Mouse (Mus musculus): ENCODE results near the gene Kirrel2. TPM values are rescaled to one million over a fixed set of nuclear protein-coding genes. Genes with fewer than 3 reads are reported as not detected.

Gene Kirrel2
- total and polyA plus RNA-seq, 2 experiments from 2014 or later = 0.43 to 4.9 TPM

- ATAC-seq (ENCODE audit: low FRiP score) (no peak), DNase-seq (ENCODE audit: low spot score) (no peak)
- no peak for TF ChIP-seq CTCF (IDR thresholded peaks at IDR 0.05)
- Histone ChIP-seq H3K9me3 (ENCODE audit: low read length) (no peaks in the 10 kb centered on the region), H3K36me3 (ENCODE audit: insufficient read depth, low read length) (peaks cover 21% of the 10 kb centered on the region), H3K4me2 (ENCODE audit: low read depth, low read length, poor library complexity, severe bottlenecking) (peak overlapping the region; percentile 81), H3K4me3 (ENCODE audit: low read depth, low read length) (peak overlapping the region; percentile 50), H3K9ac (replicated peaks; ENCODE audit: low read length, poor library complexity, severe bottlenecking) (peak overlapping the region; percentile 69), H3K27ac (ENCODE audit: low read depth, low read length) (peak overlapping the region; percentile 69), H3K4me1 (ENCODE audit: insufficient read depth, low read length) (no peaks in the 10 kb centered on the region; the same call in 1 of the 2 replicates), H3K27me3 (ENCODE audit: insufficient read depth, low read length) (no peaks in the 10 kb centered on the region)
- WGBS = 9% methylated on average over 9 of the region's 9 CpGs
These were observed 34.9 kb downstream of the Kirrel2 start for GRCm38 (mm10) chr7:30422560-30422959.

GRCm38 (mm10) chr7:30421890-30422435, 35.5 kb downstream of the Kirrel2 start:
- Histone ChIP-seq H3K27ac (ENCODE audit: low read depth, low read length) (peak overlapping the region; percentile 69), H3K4me2 (ENCODE audit: low read depth, low read length, poor library complexity, severe bottlenecking) (peak overlapping the region; percentile 81), H3K4me3 (ENCODE audit: low read depth, low read length) (peak overlapping the region; percentile 50), H3K36me3 (ENCODE audit: insufficient read depth, low read length) (peaks cover 16% of the 10 kb centered on the region), H3K4me1 (ENCODE audit: insufficient read depth, low read length) (no peaks in the 10 kb centered on the region; the same call in 1 of the 2 replicates), H3K9me3 (ENCODE audit: low read length) (no peaks in the 10 kb centered on the region), H3K9ac (replicated peaks; ENCODE audit: low read length, poor library complexity, severe bottlenecking) (peak overlapping the region; percentile 69), H3K27me3 (ENCODE audit: insufficient read depth, low read length) (no peaks in the 10 kb centered on the region)
- WGBS = under 1% methylated on average over 45 of the region's 45 CpGs
- ATAC-seq (ENCODE audit: low FRiP score) (peak; percentile 91), DNase-seq (ENCODE audit: low spot score) (peak; percentile 93)
- TF ChIP-seq CTCF (IDR thresholded peaks at IDR 0.05) = no peak

GRCm38 (mm10) chr7:30421175-30421889, 36.2 kb downstream of the Kirrel2 start, which contains the start of gene Nfkbid:
Nfkbid (plus strand) TSS chr7:30421732.
- Histone ChIP-seq H3K4me3 (ENCODE audit: low read depth, low read length) (peak within 1 kb of the TSS; percentile 50), H3K9me3 (ENCODE audit: low read length) (no peaks in the 10 kb centered on the region), H3K27ac (ENCODE audit: low read depth, low read length) (peak within 1 kb of the TSS; percentile 69), H3K27me3 (ENCODE audit: insufficient read depth, low read length) (no peaks in the 10 kb centered on the region), H3K9ac (replicated peaks; ENCODE audit: low read length, poor library complexity, severe bottlenecking) (peak within 1 kb of the TSS; percentile 69), H3K36me3 (ENCODE audit: insufficient read depth, low read length) (peaks cover 12% of the 10 kb centered on the region), H3K4me2 (ENCODE audit: low read depth, low read length, poor library complexity, severe bottlenecking) (peak within 1 kb of the TSS; percentile 81), H3K4me1 (ENCODE audit: insufficient read depth, low read length) (no peaks in the 10 kb centered on the region; the same call in 1 of the 2 replicates)
- no peak for DNase-seq (ENCODE audit: low spot score)
- ATAC-seq (ENCODE audit: low FRiP score) = peak; percentile 26; the same call in 1 of the 2 replicates
- WGBS = 10% methylated on average over 31 of the region's 31 CpGs
- TF ChIP-seq CTCF (IDR thresholded peaks at IDR 0.05) = no peak

GRCm38 (mm10) chr7:30420673-30421072, 36.8 kb downstream of the Kirrel2 start:
- no peak overlapping the region for H3K4me2 ChIP-seq (ENCODE audit: low read depth, low read length, poor library complexity, severe bottlenecking)
- 88% methylated on average over 3 of the region's 3 CpGs for WGBS
- H3K27ac ChIP-seq (ENCODE audit: low read depth, low read length) = no peak overlapping the region
- ATAC-seq (ENCODE audit: low FRiP score) = no peak
- DNase-seq (ENCODE audit: low spot score) = no peak
- TF ChIP-seq CTCF (IDR thresholded peaks at IDR 0.05) = no peak
- H3K9ac ChIP-seq (replicated peaks; ENCODE audit: low read length, poor library complexity, severe bottlenecking) = no peak overlapping the region
- peaks cover 7% of the 10 kb centered on the region for H3K36me3 ChIP-seq (ENCODE audit: insufficient read depth, low read length)
- no peaks in the 10 kb centered on the region for H3K9me3 ChIP-seq (ENCODE audit: low read length)
- no peak overlapping the region for H3K4me3 ChIP-seq (ENCODE audit: low read depth, low read length)
- no peaks in the 10 kb centered on the region for H3K27me3 ChIP-seq (ENCODE audit: insufficient read depth, low read length)
- H3K4me1 ChIP-seq (ENCODE audit: insufficient read depth, low read length) = no peaks in the 10 kb centered on the region; the same call in 1 of the 2 replicates

GRCm38 (mm10) chr7:30419561-30420499, 37.7 kb downstream of the Kirrel2 start, which contains the start of gene Hcst:
Hcst (minus strand) TSS chr7:30419854.
- Histone ChIP-seq H3K27me3 (ENCODE audit: insufficient read depth, low read length) (no peaks in the 10 kb centered on the region), H3K4me3 (ENCODE audit: low read depth, low read length) (no peak within 1 kb of the TSS), H3K4me2 (ENCODE audit: low read depth, low read length, poor library complexity, severe bottlenecking) (no peak within 1 kb of the TSS), H3K4me1 (ENCODE audit: insufficient read depth, low read length) (no peaks in the 10 kb centered on the region; the same call in 1 of the 2 replicates), H3K9ac (replicated peaks; ENCODE audit: low read length, poor library complexity, severe bottlenecking) (no peak within 1 kb of the TSS), H3K36me3 (ENCODE audit: insufficient read depth, low read length) (no peaks in the 10 kb centered on the region), H3K9me3 (ENCODE audit: low read length) (no peaks in the 10 kb centered on the region), H3K27ac (ENCODE audit: low read depth, low read length) (no peak within 1 kb of the TSS)
- no peak for ATAC-seq (ENCODE audit: low FRiP score)
- DNase-seq (ENCODE audit: low spot score) = no peak
- 69% methylated on average over 10 of the region's 10 CpGs for WGBS
- TF ChIP-seq CTCF (IDR thresholded peaks at IDR 0.05) = no peak

All from midbrain, postnatal 0 days (tissue).